Mouse (Mus musculus) heart, adult 2 months (tissue): ENCODE results near the gene Tmc5.

ENCODE experiments used
- CTCF ChIP-seq: fragments of 200-600 bp; IDR thresholded peaks from 2 replicates; pipeline ENCODE4 v1.8.1; 2022; ENCODE audit warnings: antibody characterized with exemption, mild to moderate bottlenecking, moderate library complexity
- POLR2A ChIP-seq: fragments of 200-500 bp; IDR thresholded peaks from 2 replicates; pipeline ENCODE4 v1.6.1; 2011; ENCODE audit warnings: mild to moderate bottlenecking, low read depth, low read length, control low read depth; ENCODE audit not compliant: insufficient read depth

DNA sequence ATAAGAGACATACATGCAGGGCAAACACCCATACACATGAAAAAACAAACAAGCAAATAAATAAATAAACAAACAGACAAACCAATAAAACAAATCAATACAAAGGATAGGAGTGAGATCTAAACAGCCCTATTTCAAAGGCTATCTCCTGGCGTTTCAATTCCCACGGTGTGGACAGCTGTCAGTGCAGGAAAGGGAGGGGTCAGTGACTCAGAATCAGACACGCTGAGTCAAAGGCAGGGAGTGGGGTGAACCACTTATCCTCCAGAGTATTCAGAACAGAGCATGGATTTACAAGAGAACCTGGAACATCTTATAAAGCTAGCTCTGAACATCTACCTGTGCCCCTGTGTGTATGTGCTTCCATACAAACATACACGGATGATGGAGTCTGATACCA lies 100.1 kb downstream of the Tmc5 start:
- no peak for TF ChIP-seq POLR2A
- no peak for TF ChIP-seq CTCF
